Mouse (Mus musculus) mouse trophoblast stem cell (cell line): ENCODE results near the gene Ints14.
"Not testable (repeated sequence)": the region's sequence is repeated elsewhere in the genome, so short reads cannot be mapped to it uniquely, and the experiment has no call there.

ENCODE experiments used
- in situ Hi-C, 2 experiments: fragments of 300-500 bp; cut with MseI, MboI; formaldehyde crosslinking; loops; 2 replicates in 1 of 2; 3 replicates in 1 of 2; pipeline ENCODE4 v1.15.1; 2025

Gene Ints14

GRCm38 (mm10) chr9:64952055-64952454, 8.7 kb upstream of the Ints14 start:
- in situ Hi-C loops: no loop called here

GRCm38 (mm10) chr9:64953190-64953589, 7.5 kb upstream of the Ints14 start:
- in situ Hi-C loops: no loop called here

- in situ Hi-C loops: no loop called here
These were observed 4.4 kb upstream of the Ints14 start for GRCm38 (mm10) chr9:64956337-64956736.

GRCm38 (mm10) chr9:64957276-64957675, 3.4 kb upstream of the Ints14 start:
- in situ Hi-C loops: no loop called here

- in situ Hi-C loops: no loop called here
These were observed 244 bp downstream of the Ints14 start for GRCm38 (mm10) chr9:64960978-64961320.

DNA sequence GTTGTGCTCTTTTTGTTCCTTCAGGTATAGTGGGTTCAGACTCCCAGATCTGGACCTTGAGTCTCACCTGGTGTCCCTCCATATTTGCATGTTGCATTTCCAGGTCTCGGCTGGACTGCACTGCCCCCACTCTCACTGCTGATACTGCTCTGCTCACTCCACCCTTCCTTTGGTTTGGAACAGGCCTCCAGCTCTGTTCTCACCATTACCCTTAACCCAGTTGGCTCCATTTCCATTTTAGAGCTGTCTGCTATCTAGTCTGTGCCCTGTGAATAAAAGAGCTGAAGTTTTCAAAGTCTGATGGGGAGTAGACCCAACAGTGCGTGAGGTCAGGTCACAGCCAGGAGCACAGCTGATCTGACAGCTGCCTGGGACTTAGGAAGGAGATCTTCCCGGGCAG, 19.8 kb downstream of the Ints14 start:
- in situ Hi-C loops: no loop called here

DNA sequence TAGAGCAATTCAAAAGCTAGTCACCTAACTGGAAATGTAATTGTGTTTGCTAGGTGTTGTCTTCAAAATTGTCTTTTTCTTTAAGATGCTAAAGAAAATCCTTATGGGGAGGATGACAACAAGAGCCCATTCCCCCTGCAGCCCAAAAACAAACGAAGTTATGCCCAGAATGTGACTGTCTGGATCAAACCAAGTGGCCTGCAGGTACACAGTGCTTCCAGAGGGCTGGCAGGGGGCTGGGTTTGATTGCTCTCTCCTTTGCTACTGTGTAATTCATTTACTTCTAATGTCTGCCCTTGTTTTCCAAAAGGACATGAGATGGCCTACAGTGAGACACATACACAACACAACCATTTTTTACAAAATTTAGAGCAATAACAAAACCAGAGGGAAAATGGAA, 21.2 kb downstream of the Ints14 start:
- in situ Hi-C loops: no loop called here

DNA sequence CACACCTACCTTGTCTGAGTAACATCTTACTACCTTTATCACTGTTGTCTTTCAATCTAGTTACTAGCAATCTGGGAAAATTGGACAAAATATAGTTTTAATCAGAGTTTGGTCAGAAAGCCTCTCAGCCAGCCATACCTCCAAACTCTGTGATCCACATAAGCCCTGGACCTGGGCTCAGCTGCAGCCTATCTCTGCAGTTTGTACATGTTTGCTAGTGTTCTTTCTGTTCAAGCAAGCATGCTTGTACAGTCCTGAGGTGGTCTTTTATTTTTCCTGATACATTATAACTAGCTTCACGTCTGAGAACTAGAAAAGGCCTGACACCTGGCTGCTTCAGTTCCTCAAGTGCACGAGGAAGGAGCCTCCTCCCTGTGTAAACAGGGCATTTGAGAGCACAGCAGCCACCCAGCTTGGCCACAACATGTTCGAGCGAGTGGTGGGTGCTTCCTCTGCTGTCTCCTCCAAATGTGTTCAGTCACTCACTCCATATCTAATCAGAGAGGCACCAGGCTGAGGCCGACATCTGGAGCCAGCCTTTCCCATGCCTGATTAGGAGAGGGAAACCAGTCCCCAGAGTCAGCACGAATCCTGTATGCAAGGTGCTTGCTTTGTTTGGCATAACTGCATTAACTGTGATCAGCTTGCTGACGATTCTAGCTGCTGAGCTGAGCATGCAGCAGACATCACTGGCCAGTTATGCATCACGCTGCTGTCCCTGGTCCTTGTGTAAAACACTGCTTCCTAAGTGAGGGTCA, 24.5 kb downstream of the Ints14 start:
- in situ Hi-C loops: no loop called here

GRCm38 (mm10) chr9:64985807-64986206, 25.1 kb downstream of the Ints14 start:
- in situ Hi-C loops: no loop called here

DNA sequence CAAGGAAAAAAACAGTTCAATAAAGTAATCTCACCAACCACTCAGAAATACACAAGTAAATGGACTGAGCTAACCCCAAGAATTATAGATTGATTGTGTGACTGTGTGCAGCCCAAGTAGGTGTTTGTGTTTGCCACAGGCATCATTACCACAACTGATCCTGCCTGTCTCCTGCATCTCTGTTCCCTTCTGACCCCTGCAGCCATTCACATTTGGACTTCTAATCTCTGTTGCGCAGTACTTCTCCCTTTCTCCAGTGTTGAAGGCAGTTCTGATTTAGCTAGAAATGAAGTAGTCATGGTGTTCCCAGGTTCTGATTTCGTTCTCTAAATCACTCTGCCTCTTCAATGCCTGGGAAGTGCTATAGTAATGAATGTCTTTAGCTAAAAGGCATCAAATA, 26.9 kb downstream of the Ints14 start:
- in situ Hi-C loops: no loop called here

DNA sequence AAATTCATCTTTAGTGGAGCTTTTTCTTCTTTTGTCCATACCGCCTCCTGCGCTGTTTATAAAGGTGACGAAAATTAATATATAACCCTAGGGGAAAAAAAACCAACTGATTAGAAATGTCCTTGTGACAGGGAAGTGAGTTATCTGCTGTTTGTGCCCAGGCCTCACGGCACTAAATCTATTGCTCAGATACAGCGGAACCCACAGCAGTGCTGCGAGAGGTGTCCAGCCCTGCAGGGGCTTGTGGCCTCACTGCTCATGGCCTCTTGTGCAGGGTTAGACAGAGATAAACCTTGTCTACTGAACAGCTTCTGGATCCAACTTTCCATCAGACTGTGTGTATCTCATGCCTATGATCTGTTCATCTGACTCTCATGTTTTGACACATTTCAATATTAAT, 27.7 kb downstream of the Ints14 start:
- in situ Hi-C loops: no loop called here

DNA sequence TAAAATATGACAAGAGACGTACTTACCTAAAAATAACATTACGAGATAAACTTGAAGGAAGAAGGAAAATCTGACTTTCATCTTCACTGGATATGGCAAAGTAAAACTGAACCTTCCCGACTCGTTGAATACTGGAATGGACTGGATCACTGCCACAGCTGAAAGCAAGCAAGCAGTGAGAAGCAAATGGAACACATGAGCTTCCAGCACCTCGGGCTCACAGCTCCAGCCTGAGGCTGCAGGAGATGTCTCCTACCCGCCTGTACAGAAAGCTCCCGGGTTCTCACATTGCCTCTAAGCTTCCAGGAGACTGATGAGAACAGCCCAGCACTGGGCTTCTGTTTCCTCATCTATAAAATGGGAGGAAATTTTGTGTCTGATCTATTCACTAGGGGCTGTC, 29.6 kb downstream of the Ints14 start:
- in situ Hi-C loops: no loop called here

GRCm38 (mm10) chr9:64995464-64995863, 34.8 kb downstream of the Ints14 start:
- in situ Hi-C loops: not testable (repeated sequence)

- in situ Hi-C loops: no loop called here
These were observed 40.8 kb downstream of the Ints14 start for GRCm38 (mm10) chr9:65001481-65001880.

GRCm38 (mm10) chr9:65005737-65006136, 45.0 kb downstream of the Ints14 start:
- in situ Hi-C loops: no loop called here

DNA sequence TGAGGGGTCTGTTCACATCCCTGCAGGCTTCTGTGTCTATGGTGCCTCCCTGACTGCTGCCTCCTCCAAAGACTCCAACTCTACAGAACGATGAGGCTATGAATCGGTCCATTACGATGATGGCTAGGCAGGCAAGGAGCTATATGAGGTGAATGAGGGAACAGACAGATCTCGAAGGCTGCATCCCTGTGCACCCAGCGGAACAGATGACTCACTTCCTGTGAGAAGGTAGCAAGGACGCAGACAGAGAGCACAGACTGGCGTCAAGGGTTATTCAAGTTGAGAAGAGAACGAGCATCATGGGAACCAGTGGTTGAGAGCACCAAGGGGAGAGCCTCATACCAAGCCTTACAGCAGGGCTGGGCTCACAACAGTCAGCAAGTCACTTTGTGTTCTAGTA, 49.9 kb downstream of the Ints14 start:
- in situ Hi-C loops: no loop called here

DNA sequence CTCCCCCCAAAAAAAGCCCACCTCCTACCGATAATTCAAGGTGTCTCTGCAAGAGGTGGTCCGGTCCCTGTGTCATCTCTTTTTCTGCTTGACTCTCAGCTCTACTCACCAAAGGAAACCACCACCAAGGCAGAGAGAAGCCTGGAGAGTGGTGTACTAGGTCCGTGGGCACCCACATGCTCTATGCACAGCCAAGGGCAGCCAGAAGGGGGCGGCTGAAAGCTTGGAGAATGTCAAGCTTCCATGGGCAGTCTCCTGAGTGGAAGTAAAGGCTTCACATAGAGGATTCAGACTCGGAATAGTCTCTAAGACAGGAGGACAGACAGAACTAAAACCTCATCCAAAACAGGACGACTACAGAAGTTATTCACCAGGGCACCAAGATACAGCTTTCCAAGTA, 50.6 kb downstream of the Ints14 start:
- in situ Hi-C loops: no loop called here

DNA sequence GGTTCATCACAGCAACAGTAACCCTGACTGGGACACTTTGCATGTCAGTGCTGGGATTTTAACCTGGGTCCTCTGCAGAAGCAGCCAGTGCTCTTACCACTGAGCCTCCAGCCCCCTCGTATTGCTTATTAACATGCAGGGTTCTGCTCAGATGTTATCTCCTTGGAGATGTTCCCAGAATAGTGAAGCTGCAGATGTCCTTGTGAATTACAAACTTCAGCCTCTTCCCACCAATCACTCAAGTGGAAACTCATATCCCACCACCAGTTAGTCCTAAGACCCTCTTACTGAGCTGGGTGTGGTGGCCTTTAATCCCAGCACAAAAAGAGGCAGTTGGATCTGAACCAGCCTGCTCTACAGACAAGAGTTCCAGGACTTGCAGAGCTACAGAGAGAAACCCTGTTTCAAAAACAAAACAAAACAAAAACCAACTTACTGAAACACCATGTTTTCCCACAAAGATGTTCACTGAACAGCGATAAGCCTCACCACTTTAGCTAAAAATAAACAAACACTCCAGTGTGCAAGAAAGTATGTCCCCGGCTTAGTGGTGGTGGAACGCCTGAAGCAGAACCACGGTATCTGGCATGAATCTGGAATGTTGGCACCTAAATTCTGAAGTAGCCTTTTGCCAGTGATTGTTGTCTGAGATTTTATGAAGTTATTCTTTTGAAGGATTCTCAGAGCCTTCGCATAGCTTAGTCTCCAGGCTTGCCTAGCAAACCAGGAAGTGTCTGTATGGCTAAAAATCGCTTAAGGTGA, 54.9 kb downstream of the Ints14 start:
- in situ Hi-C loops: no loop called here

GRCm38 (mm10) chr9:65016241-65016977, 55.7 kb downstream of the Ints14 start:
- in situ Hi-C loops: no loop called here

GRCm38 (mm10) chr9:65016978-65017827, 56.5 kb downstream of the Ints14 start:
- in situ Hi-C loops: no loop called here

- in situ Hi-C loops: no loop called here
These were observed 57.2 kb downstream of the Ints14 start for GRCm38 (mm10) chr9:65017896-65018295.
